Comparison of ENCODE assay signal across 8 mouse cellular contexts in genomic region chr12:71831258-71832087, GRCm38 (mm10). TPM values are rescaled to one million over a fixed set of nuclear protein-coding genes. Genes with fewer than 3 reads are reported as not detected.
A peak's percentile ranks its signal among the peaks of the same experiment; 100 is the strongest.
DNase-seq lines count a peak whose midpoint lies in the region; ATAC-seq and TF ChIP-seq lines count a peak whose summit lies in the region.

No protein-coding gene starts in this region.

- no peak for TF ChIP-seq CTCF in embryonic fibroblast, embryonic 13.5 days (IDR thresholded peaks at IDR 0.05; ENCODE audit: borderline replicate concordance, insufficient read depth, low read length)

- ATAC-seq in heart, embryonic 15.5 days (replicated peaks; ENCODE audit: insufficient number of reproducible peaks, insufficient read depth, low FRiP score, low read depth): peak; percentile 27
- no peak; the same call in 1 of the 2 replicates for ATAC-seq in midbrain, embryonic 12.5 days (ENCODE audit: low FRiP score, low read depth)

- H3K4me2 ChIP-seq in heart, embryonic 15.5 days: peak overlapping the region; percentile 70
- peak overlapping the region; percentile 95 for H3K4me2 ChIP-seq in midbrain, embryonic 12.5 days (replicated peaks)

- DNase-seq in cerebellum, adult 11-12 months: peak; percentile 53
- no peak for DNase-seq in cerebellum, adult 11 months
- peak; percentile 82 to 93 for DNase-seq in adrenal gland, adult (ENCODE audit: inconsistent age in 2 of 2, low spot score in 1 of 2)
- peak; percentile 24 to 48 for DNase-seq in left cerebral cortex, postnatal 14 days (ENCODE audit: low spot score in 2 of 2)
- DNase-seq in spleen, postnatal 36 days (ENCODE audit: low spot score in 2 of 2): peak; percentile 40 to 44

- peaks cover 6% of the 10 kb centered on the region for H3K4me1 ChIP-seq in embryonic fibroblast, embryonic 13.5 days (ENCODE audit: control insufficient read depth, insufficient read depth, low read length)
- peaks cover 43% of the 10 kb centered on the region for H3K4me1 ChIP-seq in heart, embryonic 15.5 days (replicated peaks)
- peaks cover 36% of the 10 kb centered on the region for H3K4me1 ChIP-seq in midbrain, embryonic 12.5 days

- WGBS in heart, embryonic 15.5 days: under 1% methylated on average over 59 of the region's 59 CpGs
- under 1% methylated on average over 53 of the region's 59 CpGs for WGBS in midbrain, embryonic 12.5 days

- peak overlapping the region; percentile 28 for H3K27ac ChIP-seq in embryonic fibroblast, embryonic 13.5 days (ENCODE audit: insufficient read depth, low read length)
- H3K27ac ChIP-seq in heart, embryonic 15.5 days: peak overlapping the region; percentile 97
- H3K27ac ChIP-seq in midbrain, embryonic 12.5 days (replicated peaks): peak overlapping the region; percentile 94

- no peaks in the 10 kb centered on the region for H3K27me3 ChIP-seq in heart, embryonic 15.5 days
- H3K27me3 ChIP-seq in midbrain, embryonic 12.5 days: peaks cover 6% of the 10 kb centered on the region; the same call in 1 of the 2 replicates

- H3K9me3 ChIP-seq in heart, embryonic 15.5 days (replicated peaks): no peaks in the 10 kb centered on the region
- no peaks in the 10 kb centered on the region for H3K9me3 ChIP-seq in midbrain, embryonic 12.5 days

- intact Hi-C loops in left cerebral cortex, postnatal 14 days (cut with DNase I): loop anchor here (5.0 kb wide), 5 partner anchors 86 to 216 kb away; no protein-coding TSS in a partner anchor

- no peak for TF ChIP-seq POLR2A in embryonic fibroblast, embryonic 13.5 days (IDR thresholded peaks at IDR 0.05; ENCODE audit: low read depth, low read length)

- no peaks in the 10 kb centered on the region for H3K36me3 ChIP-seq in heart, embryonic 15.5 days
- no peaks in the 10 kb centered on the region for H3K36me3 ChIP-seq in midbrain, embryonic 12.5 days

- peak overlapping the region; percentile 94 for H3K9ac ChIP-seq in heart, embryonic 15.5 days
- peak overlapping the region; percentile 92 for H3K9ac ChIP-seq in midbrain, embryonic 12.5 days (replicated peaks)

- peak overlapping the region; percentile 73 for H3K4me3 ChIP-seq in embryonic fibroblast, embryonic 13.5 days (ENCODE audit: insufficient read depth, low read length)
- peak overlapping the region; percentile 94 for H3K4me3 ChIP-seq in heart, embryonic 15.5 days
- H3K4me3 ChIP-seq in midbrain, embryonic 12.5 days: peak overlapping the region; percentile 65

RNA-seq across cellular contexts. Expression of gene Daam1, which starts 0.6 kb away (rescaled TPM):
- 23.8 and 25.1 TPM in 2 replicates for polyA plus RNA-seq in embryonic fibroblast, embryonic 13.5 days (2011; ENCODE audit: insufficient read length, low read depth, missing spikeins)
- polyA plus RNA-seq in heart, embryonic 15.5 days (2015; fragmentation: Nextera tagmentation; extraction: Ambion mirVana): 20.9 and 21.4 TPM in 2 replicates
- total RNA-seq in left cerebral cortex, postnatal 14 days (2021): 10 to 100 TPM; 65.9 to 67.3 TPM
- polyA plus RNA-seq in midbrain, embryonic 12.5 days (2016; fragmentation: Nextera tagmentation; extraction: Ambion mirVana): 15.7 and 16.9 TPM in 2 replicates

Comparison
In these comparisons a context has a peak if more than half of its experiments do, and no peak if none do; other contexts are left out.
1. H3K27ac ChIP-seq: peak in every context shown above with its lines; median percentile 97 in heart, embryonic 15.5 days; 94 in midbrain, embryonic 12.5 days; 28 in embryonic fibroblast, embryonic 13.5 days.